Mouse (Mus musculus) ES-E14 (cell line): ENCODE results near the gene Spink2. TPM values are rescaled to one million over a fixed set of nuclear protein-coding genes. Genes with fewer than 3 reads are reported as not detected.
A peak's percentile ranks its signal among the peaks of the same experiment; 100 is the strongest.
"Not testable (repeated sequence)": the region's sequence is repeated elsewhere in the genome, so short reads cannot be mapped to it uniquely, and the experiment has no call there.

Experiments used
- DNase-seq: peaks from one replicate; pipeline ENCODE4 v3.0.0-alpha.2; 2013; ENCODE audit warnings: low read depth, low spot score
- H3K27ac ChIP-seq: 2 replicates; pipeline ENCODE4 v1.5.1; 2012; ENCODE audit warnings: low read depth, mild to moderate bottlenecking, low read length, moderate library complexity, mixed read lengths; ENCODE audit not compliant: poor library complexity, insufficient read depth, severe bottlenecking
- H3K36me3 ChIP-seq: 2 replicates; pipeline ENCODE4 v1.6.1; 2012; ENCODE audit warnings: mild to moderate bottlenecking, low read length, moderate library complexity, mixed read lengths; ENCODE audit not compliant: control insufficient read depth, poor library complexity, insufficient read depth, severe bottlenecking
- H3K4me1 ChIP-seq, 2 experiments: fragments of 150-350 bp in 1 of 2; sonication (generic) in 1 of 2; 2 replicates each; pipeline ENCODE4 v1.6.1; 2012; ENCODE audit warnings: low read length in 2 of 2, mild to moderate bottlenecking in 1 of 2, mixed read lengths in 1 of 2; ENCODE audit not compliant: control insufficient read depth in 2 of 2, insufficient read depth in 2 of 2, poor library complexity in 1 of 2
- H3K4me3 ChIP-seq, 2 experiments: fragments of 150-350 bp in 1 of 2; sonication (generic) in 1 of 2; 2 replicates each; pipeline ENCODE4 v1.5.1; 2012; ENCODE audit warnings: low read length in 2 of 2, low read depth in 1 of 2, mild to moderate bottlenecking in 1 of 2, mixed read lengths in 1 of 2; ENCODE audit not compliant: insufficient read depth in 1 of 2, poor library complexity in 1 of 2, severe bottlenecking in 1 of 2
- H3K9ac ChIP-seq: 2 replicates; pipeline ENCODE4 v1.6.1; 2012; ENCODE audit warnings: low read depth, mild to moderate bottlenecking, low read length, mixed read lengths; ENCODE audit not compliant: poor library complexity, insufficient read depth, severe bottlenecking
- H3K9me3 ChIP-seq: fragments of 150-350 bp; sonication (generic); 2 replicates; pipeline ENCODE4 v1.6.1; 2012; ENCODE audit warnings: low read depth, mild to moderate bottlenecking, low read length; ENCODE audit not compliant: control insufficient read depth, insufficient read depth
- CHD2 ChIP-seq: IDR thresholded peaks from 2 replicates; pipeline ENCODE4 v1.6.1; 2014; ENCODE audit warnings: mild to moderate bottlenecking, low read depth, low read length, inconsistent platforms
- HCFC1 ChIP-seq: IDR thresholded peaks from 2 replicates; pipeline ENCODE4 v1.6.1; 2012; ENCODE audit warnings: low read length, inconsistent platforms, borderline replicate concordance; ENCODE audit not compliant: insufficient read depth
- MAFK ChIP-seq: IDR thresholded peaks from 2 replicates; pipeline ENCODE4 v1.6.1; 2014; ENCODE audit warnings: mild to moderate bottlenecking, low read depth, low read length, inconsistent platforms; ENCODE audit not compliant: insufficient read depth
- ZC3H11A ChIP-seq: IDR thresholded peaks from 2 replicates; pipeline ENCODE4 v1.6.1; 2012; ENCODE audit warnings: low read depth, mild to moderate bottlenecking, inconsistent platforms, low read length, borderline replicate concordance
- ZNF384 ChIP-seq: IDR thresholded peaks from 2 replicates; pipeline ENCODE4 v1.6.1; 2012; ENCODE audit warnings: low read depth, low read length, inconsistent platforms
- in situ Hi-C, 2 experiments: fragments of 600-800 bp; cut with MboI; formaldehyde crosslinking; loops; one replicate each; pipeline ENCODE4 v1.15.1; 2025; ENCODE audit warnings: low sequenced_read_pairs in 2 of 2, inconsistent platforms in 1 of 2; ENCODE audit not compliant: unreplicated experiment in 2 of 2
- total RNA-seq: library from RNA; depleted of rRNA; stranded (reverse); fragments of 300-350 nt; gene quantifications from 2 replicates; pipeline ENCODE4 v1.2.3, GENCODE M21; 2012

Spink2 gene
- total RNA-seq, 1 experiment, result 0.98 TPM

GRCm38 (mm10) chr5:77193266-77193665 lies 18.0 kb downstream of the Spink2 start:
- Histone ChIP-seq H3K9ac (no peak overlapping the region), H3K4me3 (no peak overlapping the region), H3K9me3 (no peaks in the 10 kb centered on the region), H3K4me1 (peaks cover 5 to 6% of the 10 kb centered on the region in 2 experiments; a peak in 2 of 4 replicates), H3K36me3 (no peaks in the 10 kb centered on the region), H3K27ac (no peak overlapping the region)
- no peak for DNase-seq
- in situ Hi-C loops, result no loop called here
- no peak for TF ChIP-seq ZC3H11A

GRCm38 (mm10) chr5:77191631-77192030 lies 19.6 kb downstream of the Spink2 start:
- no peaks in the 10 kb centered on the region for H3K36me3 ChIP-seq
- no peaks in the 10 kb centered on the region for H3K9me3 ChIP-seq
- H3K4me3 ChIP-seq, result no peak overlapping the region
- in situ Hi-C loops, result no loop called here
- no peak for DNase-seq
- no peak overlapping the region for H3K9ac ChIP-seq
- peaks cover 5 to 6% of the 10 kb centered on the region in 2 experiments; a peak in 2 of 4 replicates for H3K4me1 ChIP-seq
- TF ChIP-seq HCFC1 (no peak), CHD2 (no peak), MAFK (no peak), ZC3H11A (no peak), ZNF384 (no peak)
- no peak overlapping the region for H3K27ac ChIP-seq

GRCm38 (mm10) chr5:77191106-77191505 lies 20.2 kb downstream of the Spink2 start:
- TF ChIP-seq ZNF384 (no peak), MAFK (no peak), CHD2 (no peak), ZC3H11A (no peak), HCFC1 (no peak)

GRCm38 (mm10) chr5:77188738-77189137 lies 22.5 kb downstream of the Spink2 start:
- Histone ChIP-seq H3K4me3 (no peak overlapping the region), H3K9ac (no peak overlapping the region), H3K36me3 (no peaks in the 10 kb centered on the region), H3K27ac (no peak overlapping the region), H3K9me3 (no peaks in the 10 kb centered on the region), H3K4me1 (peaks cover 9 to 10% of the 10 kb centered on the region in 2 experiments; a peak in 3 of 4 replicates)
- TF ChIP-seq CHD2, result 0 out of 2 replicates have a peak, but pooled peaks have one; percentile 36
- TF ChIP-seq MAFK, result no peak
- no peak for TF ChIP-seq ZC3H11A
- no peak for TF ChIP-seq HCFC1
- TF ChIP-seq ZNF384, result no peak
- in situ Hi-C loops, result no loop called here
- peak; percentile 30 for DNase-seq

More at GRCm38 (mm10) chr5:77191106-77191505, 20.2 kb downstream of the Spink2 start:
- Histone ChIP-seq H3K4me1 (peaks cover 6% of the 10 kb centered on the region in 2 experiments; a peak in 3 of 4 replicates), H3K9me3 (no peaks in the 10 kb centered on the region), H3K9ac (no peak overlapping the region), H3K27ac (no peak overlapping the region), H3K4me3 (no peak overlapping the region), H3K36me3 (no peaks in the 10 kb centered on the region)
- no peak for DNase-seq
- in situ Hi-C loops, result no loop called here

- Histone ChIP-seq H3K9ac (no peak overlapping the region), H3K27ac (no peak overlapping the region), H3K4me3 (no peak overlapping the region), H3K4me1 (peaks cover 9 to 12% of the 10 kb centered on the region in 2 experiments; a peak in 3 of 4 replicates), H3K36me3 (no peaks in the 10 kb centered on the region), H3K9me3 (no peaks in the 10 kb centered on the region)
- TF ChIP-seq MAFK, result no peak
- TF ChIP-seq ZC3H11A, result no peak
- TF ChIP-seq CHD2, result no peak
- TF ChIP-seq HCFC1, result no peak
- no peak for TF ChIP-seq ZNF384
- in situ Hi-C loops, result no loop called here
- DNase-seq, result no peak
These were observed 25.9 kb downstream of the Spink2 start for GRCm38 (mm10) chr5:77185351-77185750.

GRCm38 (mm10) chr5:77183876-77184275 lies 27.4 kb downstream of the Spink2 start:
- H3K27ac ChIP-seq, result 0 out of 2 replicates have a peak overlapping the region, but pooled peaks have one; percentile 3
- H3K4me3 ChIP-seq, in situ Hi-C loops: not testable (repeated sequence)

More at GRCm38 (mm10) chr5:77183876-77184275, 27.4 kb downstream of the Spink2 start:
- not testable (repeated sequence) for H3K9ac ChIP-seq, H3K4me1 ChIP-seq, H3K9me3 ChIP-seq, DNase-seq, H3K36me3 ChIP-seq
